Mouse (Mus musculus) ES-Bruce4 (cell line): ENCODE results near the gene Ryr2. TPM values are rescaled to one million over a fixed set of nuclear protein-coding genes. Genes with fewer than 3 reads are reported as not detected.

Source experiments
- H3K27ac ChIP-seq: 2 replicates; pipeline ENCODE4 v1.5.1; 2012; ENCODE audit warnings: low read length, inconsistent platforms; ENCODE audit not compliant: insufficient read depth
- H3K27me3 ChIP-seq: 2 replicates; pipeline ENCODE4 v1.6.1; 2012; ENCODE audit warnings: mild to moderate bottlenecking, low read length, inconsistent platforms; ENCODE audit not compliant: control insufficient read depth, poor library complexity, insufficient read depth, severe bottlenecking
- H3K36me3 ChIP-seq: 2 replicates; pipeline ENCODE4 v1.6.1; 2012; ENCODE audit warnings: inconsistent platforms, mild to moderate bottlenecking, low read length, moderate library complexity; ENCODE audit not compliant: control insufficient read depth, poor library complexity, insufficient read depth, severe bottlenecking
- H3K4me1 ChIP-seq: one replicate; pipeline ENCODE4 v1.8.1; 2011; ENCODE audit warnings: low read length; ENCODE audit not compliant: control insufficient read depth, insufficient read depth
- H3K4me3 ChIP-seq: 2 replicates; pipeline ENCODE4 v1.5.1; 2011; ENCODE audit warnings: low read depth, mild to moderate bottlenecking, low read length
- H3K9ac ChIP-seq: 2 replicates; pipeline ENCODE4 v1.6.1; 2012; ENCODE audit warnings: low read depth, mild to moderate bottlenecking, inconsistent platforms; ENCODE audit not compliant: poor library complexity, severe bottlenecking
- H3K9me3 ChIP-seq: replicated peaks from 2 replicates; pipeline ENCODE4 v1.6.1; 2012; ENCODE audit warnings: mild to moderate bottlenecking, low read length, inconsistent platforms; ENCODE audit not compliant: control insufficient read depth, poor library complexity, insufficient read depth, severe bottlenecking
- CTCF ChIP-seq: IDR thresholded peaks from one replicate; pipeline ENCODE4 v1.8.1; 2011; ENCODE audit warnings: low read depth, low read length
- EP300 ChIP-seq: IDR thresholded peaks from 2 replicates; pipeline ENCODE4 v1.6.1; 2011; ENCODE audit warnings: low read depth, low read length; ENCODE audit not compliant: insufficient read depth
- POLR2A ChIP-seq: IDR thresholded peaks from one replicate; pipeline ENCODE4 v1.8.1; 2011; ENCODE audit warnings: low read length; ENCODE audit not compliant: insufficient read depth
- polyA plus RNA-seq: library from polyadenylated mRNA; stranded (reverse); fragments of >200 nt; gene quantifications from 2 replicates; pipeline ENCODE4 v1.2.4, GENCODE M21; 2011; ENCODE audit warnings: low read depth; ENCODE audit not compliant: missing spikeins, insufficient read depth, insufficient read length

The Ryr2 gene
- polyA plus RNA-seq, 1 experiment, result 2.9 TPM

DNA sequence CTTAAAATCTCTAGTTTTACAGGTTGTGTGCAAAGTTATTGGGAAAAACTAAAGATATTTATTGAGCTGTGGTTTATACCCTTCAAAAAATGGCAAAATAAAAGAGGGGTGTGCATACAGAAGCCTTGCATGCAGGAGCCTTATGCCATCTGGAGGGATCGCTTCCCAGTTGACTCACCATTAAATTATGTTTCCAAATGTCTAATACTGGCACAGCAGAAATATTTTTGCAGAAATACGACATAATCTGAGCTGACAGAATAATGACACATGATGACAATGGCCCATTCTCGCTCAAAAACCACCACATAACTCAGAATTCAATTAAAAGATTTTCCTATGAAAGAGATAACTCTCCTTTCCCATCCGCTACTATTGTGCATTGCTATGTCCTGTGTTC is 77.4 kb downstream of the Ryr2 start:
- Histone ChIP-seq H3K9ac (no peak overlapping the region), H3K36me3 (no peaks in the 10 kb centered on the region), H3K27me3 (no peaks in the 10 kb centered on the region), H3K9me3 (no peaks in the 10 kb centered on the region), H3K4me1 (no peaks in the 10 kb centered on the region), H3K27ac (no peak overlapping the region), H3K4me3 (no peak overlapping the region)
- TF ChIP-seq POLR2A (no peak), EP300 (no peak), CTCF (no peak)

DNA sequence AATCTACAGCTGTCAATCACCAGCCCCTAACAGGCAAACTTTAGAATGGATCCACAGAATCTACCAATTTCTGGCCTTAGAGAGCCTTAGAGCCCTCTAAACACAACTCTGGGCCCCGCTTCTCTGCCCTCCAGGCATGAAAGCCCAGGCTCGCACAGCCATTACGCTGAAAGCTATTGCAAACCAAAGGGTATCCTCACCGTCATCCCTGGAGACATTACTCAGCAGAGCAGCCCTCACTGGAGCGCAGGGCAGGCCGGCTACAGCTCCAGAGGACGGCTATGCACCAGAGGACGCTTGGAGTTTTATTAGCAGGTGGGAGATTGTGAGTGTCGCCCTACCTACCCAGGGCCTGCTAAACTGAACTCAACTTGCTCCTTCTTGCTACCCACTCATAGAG is 88.7 kb downstream of the Ryr2 start:
- Histone ChIP-seq H3K36me3 (no peaks in the 10 kb centered on the region), H3K4me3 (no peak overlapping the region), H3K27ac (no peak overlapping the region), H3K9ac (no peak overlapping the region), H3K27me3 (no peaks in the 10 kb centered on the region), H3K4me1 (no peaks in the 10 kb centered on the region), H3K9me3 (no peaks in the 10 kb centered on the region)
- no peak for TF ChIP-seq EP300
- no peak for TF ChIP-seq CTCF
- TF ChIP-seq POLR2A, result no peak

DNA sequence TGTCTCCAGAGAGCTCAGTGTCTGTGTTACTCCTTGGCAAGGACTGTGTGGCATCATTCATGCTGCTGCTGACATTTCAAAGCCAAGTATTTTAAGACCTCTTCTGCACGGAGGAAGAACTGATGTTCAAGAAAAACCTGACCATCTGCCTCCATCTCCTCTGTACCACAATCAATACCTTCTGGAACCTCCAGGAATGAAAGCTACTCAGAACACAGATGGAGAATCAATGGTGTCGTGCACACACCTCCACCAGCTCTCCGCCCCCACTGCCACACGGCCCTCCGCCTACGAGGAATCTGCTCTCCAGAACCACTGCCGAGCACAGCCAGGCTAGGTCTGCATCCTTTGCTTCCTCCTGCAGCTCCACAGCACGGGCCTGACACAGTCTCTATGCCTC is 92.8 kb downstream of the Ryr2 start:
- Histone ChIP-seq H3K36me3 (no peaks in the 10 kb centered on the region), H3K4me3 (no peak overlapping the region), H3K27ac (no peak overlapping the region), H3K27me3 (no peaks in the 10 kb centered on the region), H3K9me3 (no peaks in the 10 kb centered on the region), H3K9ac (no peak overlapping the region), H3K4me1 (no peaks in the 10 kb centered on the region)
- TF ChIP-seq CTCF, result no peak
- TF ChIP-seq EP300, result no peak
- no peak for TF ChIP-seq POLR2A

DNA sequence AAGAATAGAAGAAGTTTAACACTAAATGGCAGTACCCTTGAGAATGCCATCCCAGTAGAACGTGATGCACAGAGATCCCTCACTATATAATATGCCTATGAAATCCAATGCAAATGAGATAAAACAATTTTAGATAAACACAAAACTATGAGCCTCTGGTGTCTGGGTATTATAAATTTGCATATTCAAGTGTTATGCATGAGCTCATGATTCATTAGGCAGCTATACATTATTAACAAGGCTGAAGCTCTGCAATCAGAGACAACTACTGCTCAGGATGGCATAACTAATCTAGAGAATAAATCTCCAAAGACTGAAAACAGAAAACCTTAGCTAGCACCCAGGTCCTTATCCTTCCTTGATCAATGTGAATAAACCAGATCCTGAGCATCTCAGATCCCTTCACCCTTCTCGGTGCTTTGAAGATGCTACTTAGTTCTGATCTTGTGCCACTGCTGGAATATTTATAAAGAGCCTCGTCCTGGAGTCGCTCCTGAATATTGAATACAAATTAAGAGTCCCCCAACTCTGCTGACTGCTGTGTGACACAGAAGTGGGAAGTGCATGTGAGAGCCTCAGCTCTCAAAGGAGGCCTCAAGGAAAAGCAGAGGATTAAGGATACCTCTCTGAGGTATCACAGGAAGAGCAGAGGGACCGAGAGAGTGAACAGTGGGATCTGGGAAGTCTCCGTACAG is 97.6 kb downstream of the Ryr2 start:
- no peaks in the 10 kb centered on the region for H3K27me3 ChIP-seq
- TF ChIP-seq POLR2A (no peak), CTCF (no peak), EP300 (no peak)
- H3K4me3 ChIP-seq, result no peak overlapping the region
- H3K27ac ChIP-seq, result no peak overlapping the region
- H3K9ac ChIP-seq, result no peak overlapping the region
- H3K9me3 ChIP-seq, result no peaks in the 10 kb centered on the region
- no peaks in the 10 kb centered on the region for H3K4me1 ChIP-seq
- no peaks in the 10 kb centered on the region for H3K36me3 ChIP-seq

DNA sequence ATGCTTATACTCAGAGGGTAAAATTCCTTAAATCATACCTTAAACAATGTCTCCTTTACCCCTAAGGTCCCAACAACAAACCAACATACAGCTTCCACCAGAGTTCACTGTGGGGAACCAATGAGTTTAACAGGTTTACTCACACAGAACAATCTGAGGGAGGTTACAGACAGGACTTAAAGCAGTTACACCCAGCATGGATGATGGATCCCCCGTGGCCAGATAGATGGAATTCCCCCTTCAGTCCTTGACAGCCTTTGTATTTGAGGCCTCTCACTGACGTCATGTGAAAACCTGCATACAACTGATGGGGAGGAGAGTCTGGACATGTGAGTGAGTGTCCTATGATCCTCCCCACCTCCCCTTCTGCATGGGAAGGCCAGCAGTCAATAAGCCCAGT is 99.2 kb downstream of the Ryr2 start:
- Histone ChIP-seq H3K27ac (no peak overlapping the region), H3K36me3 (no peaks in the 10 kb centered on the region), H3K9me3 (no peaks in the 10 kb centered on the region), H3K9ac (no peak overlapping the region), H3K27me3 (no peaks in the 10 kb centered on the region), H3K4me3 (no peak overlapping the region), H3K4me1 (no peaks in the 10 kb centered on the region)
- no peak for TF ChIP-seq POLR2A
- TF ChIP-seq EP300, result no peak
- no peak for TF ChIP-seq CTCF

DNA sequence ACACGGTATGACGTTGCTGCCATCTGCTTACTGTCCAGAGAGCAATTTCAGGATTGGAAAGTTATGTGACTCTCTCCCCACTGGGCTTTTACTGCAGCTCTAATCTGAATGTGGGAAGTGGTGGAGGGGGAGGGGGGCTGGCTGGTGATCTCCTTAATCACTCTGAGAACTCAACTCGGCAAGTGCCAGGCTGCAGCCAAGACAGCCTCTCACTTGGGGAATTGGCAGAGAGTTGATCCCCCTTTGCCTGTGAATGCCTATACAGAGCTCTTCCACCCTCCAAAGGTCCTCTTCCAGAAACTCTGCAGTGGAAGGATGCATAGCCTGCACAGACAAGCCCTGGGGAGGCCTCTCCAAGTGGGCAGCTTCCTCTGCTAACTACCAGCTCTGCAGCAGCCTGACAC is 104.9 kb downstream of the Ryr2 start:
- TF ChIP-seq CTCF, result no peak
- no peak for TF ChIP-seq EP300
- TF ChIP-seq POLR2A, result no peak
- Histone ChIP-seq H3K4me1 (no peaks in the 10 kb centered on the region), H3K9ac (no peak overlapping the region), H3K27ac (no peak overlapping the region), H3K9me3 (no peaks in the 10 kb centered on the region), H3K36me3 (no peaks in the 10 kb centered on the region), H3K27me3 (no peaks in the 10 kb centered on the region), H3K4me3 (no peak overlapping the region)
